Mouse (Mus musculus): Measurements from ENCODE around the gene Wwox. TPM values are rescaled to one million over a fixed set of nuclear protein-coding genes. Genes with fewer than 3 reads are reported as not detected.

Wwox gene
- polyA plus RNA-seq, 1 experiment from 2014 or later: 10.3 TPM

- H3K36me3 ChIP-seq (ENCODE audit: control insufficient read depth, insufficient read depth, low read length): no peaks in the 10 kb centered on the region
- no peak overlapping the region for H3K9ac ChIP-seq (ENCODE audit: low read depth, low read length)
- H3K27ac ChIP-seq (ENCODE audit: low read depth, low read length): no peak overlapping the region
- no peaks in the 10 kb centered on the region for H3K9me3 ChIP-seq (replicated peaks; ENCODE audit: control insufficient read depth, low read length)
- no peak for ATAC-seq (replicated peaks; ENCODE audit: insufficient number of reproducible peaks, low FRiP score, low TSS enrichment)
- no peaks in the 10 kb centered on the region for H3K27me3 ChIP-seq (ENCODE audit: control insufficient read depth, insufficient read depth, low read length)
- no peak overlapping the region for H3K4me2 ChIP-seq
- no peaks in the 10 kb centered on the region for H3K4me1 ChIP-seq (ENCODE audit: control insufficient read depth, insufficient read depth, low read length)
- H3K4me3 ChIP-seq (ENCODE audit: low read depth, low read length): no peak overlapping the region
- WGBS (ENCODE audit: insufficient replicate concordance): 82% methylated on average over 12 of the region's 12 CpGs
Observed at GRCm38 (mm10) chr8:114590336-114590867, 150.9 kb downstream of the Wwox start.

GRCm38 (mm10) chr8:114591296-114592280, 152.1 kb downstream of the Wwox start:
- H3K36me3 ChIP-seq (ENCODE audit: control insufficient read depth, insufficient read depth, low read length): no peaks in the 10 kb centered on the region
- WGBS (ENCODE audit: insufficient replicate concordance): 66% methylated on average over 26 of the region's 26 CpGs
- no peak overlapping the region for H3K27ac ChIP-seq (ENCODE audit: low read depth, low read length)
- H3K9me3 ChIP-seq (replicated peaks; ENCODE audit: control insufficient read depth, low read length): peaks cover 3% of the 10 kb centered on the region; the same call in 1 of the 2 replicates
- H3K4me2 ChIP-seq: no peak overlapping the region
- H3K27me3 ChIP-seq (ENCODE audit: control insufficient read depth, insufficient read depth, low read length): no peaks in the 10 kb centered on the region
- H3K4me3 ChIP-seq (ENCODE audit: low read depth, low read length): no peak overlapping the region
- ATAC-seq (replicated peaks; ENCODE audit: insufficient number of reproducible peaks, low FRiP score, low TSS enrichment): no peak
- no peaks in the 10 kb centered on the region for H3K4me1 ChIP-seq (ENCODE audit: control insufficient read depth, insufficient read depth, low read length)
- H3K9ac ChIP-seq (ENCODE audit: low read depth, low read length): no peak overlapping the region

DNA sequence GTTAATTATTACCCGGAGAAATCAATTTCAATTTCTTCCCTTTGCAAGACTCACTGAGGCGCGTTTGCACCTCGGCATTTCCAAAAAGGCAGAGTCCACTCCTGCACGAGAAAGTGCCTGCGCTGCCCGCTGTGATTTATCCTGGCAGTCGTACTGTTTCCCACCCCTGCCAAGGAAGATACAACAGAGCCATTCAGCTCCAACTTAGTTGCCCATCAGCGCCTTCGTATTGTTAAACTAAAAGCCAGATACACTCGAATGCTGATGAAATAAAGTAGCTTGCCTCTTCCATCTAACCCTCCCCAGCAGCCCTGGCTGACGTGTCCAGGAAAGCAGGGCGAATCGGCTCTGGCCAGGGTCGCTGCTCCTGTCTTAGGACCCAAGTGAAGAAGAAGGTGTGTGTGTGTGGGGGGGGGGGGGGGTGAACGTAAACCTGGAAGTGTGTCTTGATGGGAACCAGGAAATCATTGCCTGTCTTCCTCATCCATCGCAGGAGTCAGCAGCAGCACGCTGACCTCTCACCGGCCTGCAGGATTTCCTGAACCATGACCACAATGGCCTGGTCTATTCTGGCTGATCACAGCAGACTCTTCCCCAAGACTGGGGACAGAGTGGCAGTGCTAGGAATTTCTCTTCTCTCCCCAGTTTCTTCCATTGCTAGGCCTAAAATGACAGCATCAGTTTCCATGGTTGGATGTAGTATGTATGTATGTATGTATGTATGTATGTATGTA, 154.1 kb downstream of the Wwox start:
- Histone ChIP-seq H3K9ac (ENCODE audit: low read depth, low read length) (no peak overlapping the region), H3K4me2 (no peak overlapping the region), H3K36me3 (ENCODE audit: control insufficient read depth, insufficient read depth, low read length) (no peaks in the 10 kb centered on the region), H3K4me3 (ENCODE audit: low read depth, low read length) (no peak overlapping the region), H3K9me3 (replicated peaks; ENCODE audit: control insufficient read depth, low read length) (peaks cover 3% of the 10 kb centered on the region; the same call in 1 of the 2 replicates), H3K4me1 (ENCODE audit: control insufficient read depth, insufficient read depth, low read length) (no peaks in the 10 kb centered on the region), H3K27ac (ENCODE audit: low read depth, low read length) (no peak overlapping the region), H3K27me3 (ENCODE audit: control insufficient read depth, insufficient read depth, low read length) (no peaks in the 10 kb centered on the region)
- no peak for ATAC-seq (replicated peaks; ENCODE audit: insufficient number of reproducible peaks, low FRiP score, low TSS enrichment)
- WGBS (ENCODE audit: insufficient replicate concordance): 76% methylated on average over 19 of the region's 19 CpGs

DNA sequence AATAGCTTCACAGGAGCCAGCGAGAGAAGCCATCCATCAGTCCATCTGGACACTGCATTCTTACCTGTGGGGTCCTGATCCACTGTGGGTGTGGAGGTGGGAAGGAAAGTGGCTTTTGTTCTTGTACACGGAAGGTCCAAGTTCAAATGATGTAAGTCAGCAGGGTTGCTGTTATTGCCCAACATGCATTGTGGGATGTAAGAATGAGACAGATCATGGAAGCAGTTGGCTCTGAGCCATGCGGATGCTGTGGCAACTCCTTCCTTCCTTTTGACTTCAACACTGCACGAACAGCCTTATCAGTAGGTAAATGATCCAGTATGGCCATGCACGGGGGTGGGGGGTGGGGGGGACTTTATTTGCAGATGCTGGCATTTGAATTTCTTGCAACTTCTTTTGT, 155.4 kb downstream of the Wwox start:
- WGBS (ENCODE audit: insufficient replicate concordance): 66% methylated on average over 5 of the region's 5 CpGs
- no peak for ATAC-seq (replicated peaks; ENCODE audit: insufficient number of reproducible peaks, low FRiP score, low TSS enrichment)

GRCm38 (mm10) chr8:114599555-114599954, 160.1 kb downstream of the Wwox start:
- Histone ChIP-seq H3K27ac (ENCODE audit: low read depth, low read length) (no peak overlapping the region), H3K4me1 (ENCODE audit: control insufficient read depth, insufficient read depth, low read length) (no peaks in the 10 kb centered on the region), H3K4me3 (ENCODE audit: low read depth, low read length) (no peak overlapping the region), H3K9me3 (replicated peaks; ENCODE audit: control insufficient read depth, low read length) (peaks cover 3% of the 10 kb centered on the region; the same call in 1 of the 2 replicates), H3K4me2 (no peak overlapping the region), H3K36me3 (ENCODE audit: control insufficient read depth, insufficient read depth, low read length) (no peaks in the 10 kb centered on the region), H3K9ac (ENCODE audit: low read depth, low read length) (no peak overlapping the region), H3K27me3 (ENCODE audit: control insufficient read depth, insufficient read depth, low read length) (no peaks in the 10 kb centered on the region)
- WGBS (ENCODE audit: insufficient replicate concordance): 37% methylated on average over 10 of the region's 10 CpGs
- ATAC-seq (replicated peaks; ENCODE audit: insufficient number of reproducible peaks, low FRiP score, low TSS enrichment): no peak

More for the DNA sequence above, 155.4 kb downstream of the Wwox start:
- no peaks in the 10 kb centered on the region for H3K36me3 ChIP-seq (ENCODE audit: control insufficient read depth, insufficient read depth, low read length)
- no peak overlapping the region for H3K27ac ChIP-seq (ENCODE audit: low read depth, low read length)
- peaks cover 3% of the 10 kb centered on the region; the same call in 1 of the 2 replicates for H3K9me3 ChIP-seq (replicated peaks; ENCODE audit: control insufficient read depth, low read length)
- no peak overlapping the region for H3K9ac ChIP-seq (ENCODE audit: low read depth, low read length)
- H3K4me1 ChIP-seq (ENCODE audit: control insufficient read depth, insufficient read depth, low read length): no peaks in the 10 kb centered on the region
- H3K4me3 ChIP-seq (ENCODE audit: low read depth, low read length): no peak overlapping the region
- no peak overlapping the region for H3K4me2 ChIP-seq
- no peaks in the 10 kb centered on the region for H3K27me3 ChIP-seq (ENCODE audit: control insufficient read depth, insufficient read depth, low read length)

GRCm38 (mm10) chr8:114600196-114600595, 160.7 kb downstream of the Wwox start:
- Histone ChIP-seq H3K9ac (ENCODE audit: low read depth, low read length) (no peak overlapping the region), H3K4me1 (ENCODE audit: control insufficient read depth, insufficient read depth, low read length) (peaks cover 3% of the 10 kb centered on the region; the same call in 1 of the 2 replicates), H3K4me3 (ENCODE audit: low read depth, low read length) (no peak overlapping the region), H3K9me3 (replicated peaks; ENCODE audit: control insufficient read depth, low read length) (peaks cover 3% of the 10 kb centered on the region; the same call in 1 of the 2 replicates), H3K36me3 (ENCODE audit: control insufficient read depth, insufficient read depth, low read length) (no peaks in the 10 kb centered on the region), H3K4me2 (no peak overlapping the region), H3K27me3 (ENCODE audit: control insufficient read depth, insufficient read depth, low read length) (no peaks in the 10 kb centered on the region), H3K27ac (ENCODE audit: low read depth, low read length) (no peak overlapping the region)
- WGBS (ENCODE audit: insufficient replicate concordance): 86% methylated on average over 11 of the region's 11 CpGs
- ATAC-seq (replicated peaks; ENCODE audit: insufficient number of reproducible peaks, low FRiP score, low TSS enrichment): no peak

GRCm38 (mm10) chr8:114603046-114603445, 163.6 kb downstream of the Wwox start:
- H3K27ac ChIP-seq (ENCODE audit: low read depth, low read length): no peak overlapping the region
- no peak overlapping the region for H3K4me3 ChIP-seq (ENCODE audit: low read depth, low read length)
- no peaks in the 10 kb centered on the region for H3K9me3 ChIP-seq (replicated peaks; ENCODE audit: control insufficient read depth, low read length)
- ATAC-seq (replicated peaks; ENCODE audit: insufficient number of reproducible peaks, low FRiP score, low TSS enrichment): no peak
- H3K9ac ChIP-seq (ENCODE audit: low read depth, low read length): no peak overlapping the region
- peaks cover 3% of the 10 kb centered on the region; the same call in 1 of the 2 replicates for H3K4me1 ChIP-seq (ENCODE audit: control insufficient read depth, insufficient read depth, low read length)
- WGBS (ENCODE audit: insufficient replicate concordance): 66% methylated on average over 3 of the region's 4 CpGs
- H3K27me3 ChIP-seq (ENCODE audit: control insufficient read depth, insufficient read depth, low read length): no peaks in the 10 kb centered on the region
- no peak overlapping the region for H3K4me2 ChIP-seq
- H3K36me3 ChIP-seq (ENCODE audit: control insufficient read depth, insufficient read depth, low read length): no peaks in the 10 kb centered on the region

DNA sequence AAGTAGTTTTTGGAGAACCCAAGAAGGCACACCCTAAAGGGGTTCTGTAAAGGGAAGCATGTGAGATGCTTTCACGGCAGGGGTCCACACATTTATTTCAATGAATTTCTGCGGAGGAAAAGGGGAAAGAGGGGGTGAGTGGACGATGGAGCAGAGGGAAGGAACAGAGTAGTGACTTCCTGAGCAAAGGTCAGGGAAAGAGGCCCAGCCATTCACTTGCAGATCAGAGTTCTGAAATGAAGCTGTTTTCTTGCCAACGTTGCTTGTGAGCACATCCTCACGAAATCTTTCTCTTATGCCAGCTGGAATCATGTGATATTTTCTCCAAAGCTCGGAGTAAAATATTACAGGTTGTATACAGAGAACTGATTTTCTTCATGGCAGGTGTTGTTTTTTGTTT, 164.1 kb downstream of the Wwox start:
- 56% methylated on average over 6 of the region's 6 CpGs for WGBS (ENCODE audit: insufficient replicate concordance)
- Histone ChIP-seq H3K27me3 (ENCODE audit: control insufficient read depth, insufficient read depth, low read length) (no peaks in the 10 kb centered on the region), H3K9ac (ENCODE audit: low read depth, low read length) (no peak overlapping the region), H3K9me3 (replicated peaks; ENCODE audit: control insufficient read depth, low read length) (no peaks in the 10 kb centered on the region), H3K27ac (ENCODE audit: low read depth, low read length) (no peak overlapping the region), H3K4me3 (ENCODE audit: low read depth, low read length) (no peak overlapping the region), H3K36me3 (ENCODE audit: control insufficient read depth, insufficient read depth, low read length) (no peaks in the 10 kb centered on the region), H3K4me2 (no peak overlapping the region), H3K4me1 (ENCODE audit: control insufficient read depth, insufficient read depth, low read length) (peaks cover 3% of the 10 kb centered on the region; the same call in 1 of the 2 replicates)
- no peak for ATAC-seq (replicated peaks; ENCODE audit: insufficient number of reproducible peaks, low FRiP score, low TSS enrichment)
